Mouse (Mus musculus) kidney, adult 10 weeks (tissue): Measurements from ENCODE around the gene Olfr398. TPM values are rescaled to one million over a fixed set of nuclear protein-coding genes. Genes with fewer than 3 reads are reported as not detected.

Experiments used
- polyA plus RNA-seq: library from polyadenylated mRNA; stranded (reverse); fragments of 350-450 nt; fragmentation: Illumina TruSeq; extraction: RNeasy Lipid Tissue Mini Kit (QIAGEN cat#74804); gene quantifications from one replicate; pipeline ENCODE4 v1.2.3, GENCODE M21; 2014; ENCODE audit warnings: low read depth, low replicate concordance

Gene Olfr398
- polyA plus RNA-seq: not detected

DNA sequence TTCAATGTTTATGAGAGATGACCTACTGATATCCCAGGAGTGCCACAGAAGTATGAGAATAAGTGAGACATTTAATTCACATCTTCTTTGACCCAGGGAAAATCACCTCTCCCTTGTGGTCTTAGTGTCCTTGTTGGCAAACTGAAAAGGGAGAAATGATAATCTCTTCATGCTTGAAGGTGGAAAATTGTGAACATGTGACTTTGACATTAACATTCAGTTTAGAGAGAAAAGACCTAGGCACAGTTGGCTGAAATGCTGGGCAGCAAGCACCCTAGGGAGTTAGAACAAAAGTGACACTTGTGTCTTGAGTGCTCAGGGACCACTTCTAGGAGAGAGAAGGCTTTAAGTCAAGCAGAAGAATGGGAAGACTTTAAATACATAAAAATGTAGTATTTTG, at the start of gene Olfr398:
TSS of gene Olfr398 (minus strand) at position 101 of the 400 bp plus-strand sequence.

DNA sequence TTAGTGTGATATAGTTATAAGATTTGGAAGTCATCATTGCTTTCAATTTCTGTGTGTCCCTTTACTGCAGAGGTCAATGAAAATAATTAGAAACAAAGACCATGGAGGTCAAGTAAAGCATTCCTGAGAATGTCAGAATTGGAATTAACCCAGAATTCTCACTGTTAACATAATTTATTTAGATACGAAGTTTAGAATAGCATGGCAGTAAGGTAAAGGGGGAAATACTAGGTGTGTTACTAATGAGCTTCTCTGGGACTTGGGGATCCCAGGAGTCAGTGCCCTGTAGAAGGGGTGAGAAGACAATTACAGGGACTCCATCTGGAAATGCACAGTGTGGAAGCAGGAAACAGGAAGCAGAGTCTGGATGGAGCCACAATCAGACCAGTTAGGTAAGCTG, 29.7 kb downstream of the Olfr398 start, which contains the start of gene Olfr397:
TSS of gene Olfr397 (plus strand) at position 301 of the 400 bp plus-strand sequence.

DNA sequence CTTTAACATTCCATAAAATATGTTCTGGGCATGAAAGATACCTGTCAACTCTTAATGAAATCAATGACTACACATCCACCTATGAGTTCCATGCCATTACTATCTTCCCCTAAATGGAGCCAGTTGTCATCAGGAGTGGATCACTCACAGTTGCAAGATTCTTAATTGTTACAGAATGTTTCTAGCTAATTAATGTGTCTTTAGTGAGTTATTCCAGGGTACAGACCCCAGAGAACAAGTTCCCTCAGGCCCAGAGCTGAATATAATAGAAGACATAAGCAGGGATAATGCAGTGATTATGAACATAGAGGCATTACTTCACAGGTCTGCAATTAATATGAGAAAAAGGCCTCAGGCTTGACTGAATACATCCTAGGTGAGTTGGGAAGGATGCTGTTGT, 53.8 kb downstream of the Olfr398 start, which contains the start of gene Olfr23:
TSS of gene Olfr23 (plus strand) at position 301 of the 400 bp plus-strand sequence.

Other genes starting within 250 kb of the Olfr398 start
- gene Olfr389, start 209.7 kb downstream of the Olfr398 start, polyA plus RNA-seq: not detected
- not detected for gene Olfr390, start 207.4 kb downstream of the Olfr398 start, polyA plus RNA-seq
- not detected for gene Olfr391-ps, start 187.4 kb downstream of the Olfr398 start, polyA plus RNA-seq
- gene Olfr392, start 173.4 kb downstream of the Olfr398 start, polyA plus RNA-seq: not detected
- gene Olfr393, start 139.0 kb downstream of the Olfr398 start, polyA plus RNA-seq: not detected
- not detected for gene Olfr394, start 99.6 kb downstream of the Olfr398 start, polyA plus RNA-seq
- gene Olfr395, start 81.1 kb downstream of the Olfr398 start, polyA plus RNA-seq: not detected
- not detected for gene Olfr23, start 53.7 kb downstream of the Olfr398 start, polyA plus RNA-seq
- not detected for gene Olfr397, start 29.6 kb downstream of the Olfr398 start, polyA plus RNA-seq
- gene Olfr139, start 66.1 kb upstream of the Olfr398 start, polyA plus RNA-seq: not detected
- gene Olfr399, start 66.2 kb upstream of the Olfr398 start, polyA plus RNA-seq: not detected
- not detected for gene Zfp616, start 79.5 kb upstream of the Olfr398 start, polyA plus RNA-seq
- not detected for gene Olfr401, start 123.3 kb upstream of the Olfr398 start, polyA plus RNA-seq
- gene Olfr402, start 163.1 kb upstream of the Olfr398 start, polyA plus RNA-seq: not detected
- gene Olfr403, start 195.8 kb upstream of the Olfr398 start, polyA plus RNA-seq: not detected
- gene Olfr43, start 221.0 kb upstream of the Olfr398 start, polyA plus RNA-seq: not detected